Mouse (Mus musculus): Measurements from ENCODE around the gene Cyp2b13. TPM values are rescaled to one million over a fixed set of nuclear protein-coding genes. Genes with fewer than 3 reads are reported as not detected.
"Not testable (repeated sequence)": the region's sequence is repeated elsewhere in the genome, so short reads cannot be mapped to it uniquely, and the experiment has no call there.

Cyp2b13 gene
- not detected in 2 replicates for polyA plus RNA-seq (2016; fragmentation: Nextera tagmentation; extraction: Ambion mirVana)

- H3K4me3 ChIP-seq; H3K9me3 ChIP-seq (replicated peaks); H3K27ac ChIP-seq; DNase-seq (ENCODE audit: low spot score); H3K4me1 ChIP-seq; H3K36me3 ChIP-seq; H3K27me3 ChIP-seq (ENCODE audit: low read depth, poor library complexity, severe bottlenecking): not testable (repeated sequence)
- 82% methylated on average over 1 of the region's 2 CpGs for WGBS
These were observed at the start of gene Cyp2b13 for GRCm38 (mm10) chr7:26061197-26061596. Gene Cyp2b13, plus strand, starts transcription at chr7:26061497.

DNA sequence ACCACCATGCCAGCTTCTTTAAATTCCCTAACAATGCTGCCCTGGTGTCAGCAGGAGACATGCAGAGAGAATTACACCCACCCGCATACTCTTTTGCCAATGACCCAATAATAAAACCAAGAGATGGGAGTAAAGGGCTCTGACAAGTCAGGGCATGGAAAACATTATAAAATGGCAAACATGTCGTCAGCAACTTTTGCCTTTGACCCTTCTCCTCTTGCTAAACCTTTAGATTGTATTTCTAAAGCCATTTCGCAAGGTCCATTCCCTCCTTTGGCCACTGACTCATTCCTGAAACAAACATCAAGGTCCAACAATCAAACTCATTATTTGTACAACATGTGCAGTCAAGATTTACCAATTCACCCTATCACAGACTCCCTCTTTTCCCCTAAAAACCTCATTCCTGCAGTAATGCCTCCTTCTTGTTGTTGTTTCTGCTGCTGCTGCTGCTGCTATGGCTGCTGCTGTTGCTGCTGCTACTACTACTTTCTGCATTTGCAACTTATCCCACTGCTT lies 41.4 kb upstream of the Cyp2b13 start:
- H3K4me1 ChIP-seq; DNase-seq (ENCODE audit: low spot score); H3K27ac ChIP-seq; H3K27me3 ChIP-seq (ENCODE audit: low read depth, poor library complexity, severe bottlenecking); H3K9me3 ChIP-seq (replicated peaks); H3K4me3 ChIP-seq; H3K36me3 ChIP-seq: not testable (repeated sequence)
- 100% methylated on average over 1 of the region's 3 CpGs for WGBS

DNA sequence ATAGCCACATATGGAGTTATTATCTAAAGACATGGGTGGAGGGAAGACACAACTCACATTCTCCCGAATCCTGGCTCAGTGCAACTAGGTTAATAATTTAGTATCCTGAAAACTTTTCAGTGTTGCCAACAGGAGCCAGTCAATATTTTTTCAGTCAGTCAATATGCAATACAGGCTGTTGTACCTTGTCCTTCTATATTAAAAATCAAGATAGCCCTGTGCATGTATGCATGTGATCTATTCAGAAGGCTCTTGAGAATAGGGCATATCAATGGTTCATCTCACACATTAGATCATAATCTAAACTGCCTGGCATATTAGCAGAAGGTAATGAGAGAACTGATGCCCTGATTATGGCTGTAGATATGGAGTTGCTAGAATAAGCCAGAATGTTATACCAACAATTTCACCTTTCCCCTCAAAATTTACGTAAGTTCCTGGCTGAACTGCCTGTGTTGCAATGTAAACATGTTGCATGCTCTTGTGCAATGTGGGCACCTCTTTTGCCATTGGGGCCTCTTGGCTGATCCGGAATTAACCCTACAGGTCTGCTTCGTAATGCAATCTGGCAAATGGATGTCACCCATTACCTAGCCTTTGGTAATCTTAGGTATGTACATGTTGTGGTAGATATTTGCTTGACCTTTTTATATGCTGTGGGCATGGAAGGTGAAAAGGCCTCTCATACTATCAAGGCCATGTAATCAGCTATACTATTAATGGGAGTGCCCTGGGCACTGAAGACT lies 6.2 kb upstream of the Cyp2b13 start:
- H3K4me1 ChIP-seq; DNase-seq (ENCODE audit: low spot score); H3K27ac ChIP-seq; H3K9me3 ChIP-seq (replicated peaks); H3K4me3 ChIP-seq; H3K36me3 ChIP-seq; H3K27me3 ChIP-seq (ENCODE audit: low read depth, poor library complexity, severe bottlenecking): not testable (repeated sequence)
- WGBS, result 93% methylated on average over 4 of the region's 4 CpGs

DNA sequence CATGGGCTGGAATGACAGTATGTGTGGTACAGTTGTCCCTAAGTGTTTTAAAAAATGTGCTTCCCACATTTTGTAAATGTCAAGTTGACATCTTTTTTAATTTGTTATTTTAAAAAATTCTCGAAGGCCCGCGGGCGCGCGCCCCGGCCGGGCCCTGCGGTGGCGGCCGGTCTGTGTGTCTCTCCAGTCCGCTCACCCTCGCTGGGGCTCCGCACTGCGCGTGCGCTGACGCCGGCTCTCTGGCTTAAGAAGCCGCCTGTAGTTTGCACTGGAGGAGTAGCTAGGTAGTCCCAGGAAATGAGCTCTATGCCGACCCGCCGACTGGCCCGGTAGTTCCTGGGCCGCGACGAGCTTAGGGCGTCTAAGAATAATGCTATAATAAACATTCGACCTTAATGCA lies 10.4 kb downstream of the Cyp2b13 start:
- H3K9me3 ChIP-seq (replicated peaks); H3K36me3 ChIP-seq; DNase-seq (ENCODE audit: low spot score); H3K4me3 ChIP-seq; H3K4me1 ChIP-seq; H3K27ac ChIP-seq; H3K27me3 ChIP-seq (ENCODE audit: low read depth, poor library complexity, severe bottlenecking): not testable (repeated sequence)
- WGBS, result 62% methylated on average over 29 of the region's 29 CpGs

- WGBS, result 69% methylated on average over 2 of the region's 2 CpGs
- DNase-seq (ENCODE audit: low spot score), result no peak
- H3K4me3 ChIP-seq, result no peak overlapping the region
- no peak overlapping the region for H3K27ac ChIP-seq
- no peaks in the 10 kb centered on the region for H3K4me1 ChIP-seq
- peaks cover 4% of the 10 kb centered on the region; the same call in 1 of the 2 replicates for H3K9me3 ChIP-seq (replicated peaks)
- H3K27me3 ChIP-seq (ENCODE audit: low read depth, poor library complexity, severe bottlenecking), result no peaks in the 10 kb centered on the region
- H3K36me3 ChIP-seq, result no peaks in the 10 kb centered on the region
These were observed 21.3 kb downstream of the Cyp2b13 start for GRCm38 (mm10) chr7:26082595-26082994.

DNA sequence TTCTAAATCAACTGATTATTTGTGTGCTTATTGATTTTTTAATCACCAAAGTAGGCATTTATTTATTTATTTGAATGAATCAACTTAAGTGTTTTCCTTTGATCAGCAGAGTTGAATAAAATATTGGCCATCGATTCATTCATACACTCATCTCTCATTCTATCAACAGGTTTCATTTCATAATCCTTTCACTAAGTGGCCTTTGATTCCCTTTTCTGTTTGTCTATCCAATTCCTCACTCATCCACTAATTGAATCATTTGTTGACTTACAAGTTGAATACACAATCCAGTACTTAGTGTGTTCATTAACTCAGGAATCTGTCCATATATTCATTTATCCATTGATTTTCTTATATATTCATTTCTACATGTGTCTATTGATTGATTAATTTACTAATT lies 26.1 kb downstream of the Cyp2b13 start:
- DNase-seq (ENCODE audit: low spot score), result no peak
- Histone ChIP-seq H3K27ac (no peak overlapping the region), H3K27me3 (ENCODE audit: low read depth, poor library complexity, severe bottlenecking) (no peaks in the 10 kb centered on the region), H3K36me3 (no peaks in the 10 kb centered on the region), H3K4me1 (no peaks in the 10 kb centered on the region), H3K9me3 (replicated peaks) (peaks cover 3% of the 10 kb centered on the region; the same call in 1 of the 2 replicates), H3K4me3 (no peak overlapping the region)
- 92% methylated on average over 1 of the region's 1 CpGs for WGBS

- DNase-seq (ENCODE audit: low spot score); H3K27ac ChIP-seq; H3K4me3 ChIP-seq; H3K4me1 ChIP-seq; H3K27me3 ChIP-seq (ENCODE audit: low read depth, poor library complexity, severe bottlenecking); H3K9me3 ChIP-seq (replicated peaks); H3K36me3 ChIP-seq: not testable (repeated sequence)
These were observed 27.3 kb downstream of the Cyp2b13 start for GRCm38 (mm10) chr7:26088578-26088977.

GRCm38 (mm10) chr7:26139623-26140022 lies 78.3 kb downstream of the Cyp2b13 start:
- not testable (repeated sequence) for H3K9me3 ChIP-seq (replicated peaks); H3K4me1 ChIP-seq; DNase-seq (ENCODE audit: low spot score); H3K4me3 ChIP-seq; H3K27ac ChIP-seq; H3K36me3 ChIP-seq; H3K27me3 ChIP-seq (ENCODE audit: low read depth, poor library complexity, severe bottlenecking)
- no CpG with 5 or more reads among the region's 2 CpGs for WGBS

GRCm38 (mm10) chr7:26143657-26144056 lies 82.4 kb downstream of the Cyp2b13 start:
- not testable (repeated sequence) for H3K4me3 ChIP-seq; H3K27me3 ChIP-seq (ENCODE audit: low read depth, poor library complexity, severe bottlenecking); DNase-seq (ENCODE audit: low spot score); H3K4me1 ChIP-seq; H3K9me3 ChIP-seq (replicated peaks); H3K36me3 ChIP-seq; H3K27ac ChIP-seq
- 63% methylated on average over 1 of the region's 3 CpGs for WGBS

Other genes starting within 250 kb of the Cyp2b13 start
- gene Cyp2s1, start 244.6 kb upstream of the Cyp2b13 start, polyA plus RNA-seq (2016; fragmentation: Nextera tagmentation; extraction: Ambion mirVana), result 1.0 and 1.1 TPM in 2 replicates
- gene Cyp2b10, start 163.9 kb upstream of the Cyp2b13 start, polyA plus RNA-seq (2016; fragmentation: Nextera tagmentation; extraction: Ambion mirVana), result not detected in 2 replicates
- gene Cyp2b9, start 111.9 kb downstream of the Cyp2b13 start, polyA plus RNA-seq (2016; fragmentation: Nextera tagmentation; extraction: Ambion mirVana), result not detected in 2 replicates
- not detected in 2 replicates for gene Vmn1r184, start 198.8 kb downstream of the Cyp2b13 start, polyA plus RNA-seq (2016; fragmentation: Nextera tagmentation; extraction: Ambion mirVana)
- not detected in 2 replicates for gene Cyp2a4, start 245.7 kb downstream of the Cyp2b13 start, polyA plus RNA-seq (2016; fragmentation: Nextera tagmentation; extraction: Ambion mirVana)

Data from limb, embryonic 10.5 days (tissue).